Mouse (Mus musculus) brain, embryonic 14.5 days (tissue): ENCODE measurements around the gene Rnd2.

Experiments used
- CTCF ChIP-seq: fragments of 200-500 bp; IDR thresholded peaks from 2 replicates; pipeline ENCODE4 v1.5.1; 2012; ENCODE audit warnings: inconsistent platforms, mild to moderate bottlenecking, moderate library complexity, borderline replicate concordance; ENCODE audit not compliant: insufficient read depth, insufficient read length; ENCODE audit errors: extremely low read depth
- POLR2A ChIP-seq: fragments of 200-500 bp; IDR thresholded peaks from 2 replicates; pipeline ENCODE4 v1.6.1; 2012; ENCODE audit warnings: mild to moderate bottlenecking, inconsistent platforms, borderline replicate concordance; ENCODE audit not compliant: poor library complexity, insufficient read depth, insufficient read length, severe bottlenecking; ENCODE audit errors: extremely low read depth

GRCm38 (mm10) chr11:101431327-101431726, 33.5 kb upstream of the Rnd2 start:
- no peak for TF ChIP-seq CTCF
- no peak for TF ChIP-seq POLR2A
